Mouse (Mus musculus) naive thymus-derived CD4-positive, alpha-beta T cell, adult 2 months (primary cell): ENCODE results near the gene Ces3a.
"Not testable (repeated sequence)": the region's sequence is repeated elsewhere in the genome, so short reads cannot be mapped to it uniquely, and the experiment has no call there.

Experiments used
- DNase-seq: peaks from one replicate; pipeline ENCODE4 v3.0.0-alpha.2; 2011; ENCODE audit warnings: low read depth

Ces3a gene

GRCm38 (mm10) chr8:105102101-105102785 lies 53.8 kb downstream of the Ces3a start:
- not testable (repeated sequence) for DNase-seq

- not testable (repeated sequence) for DNase-seq
Measured at GRCm38 (mm10) chr8:105103701-105104100, 55.3 kb downstream of the Ces3a start.

DNA sequence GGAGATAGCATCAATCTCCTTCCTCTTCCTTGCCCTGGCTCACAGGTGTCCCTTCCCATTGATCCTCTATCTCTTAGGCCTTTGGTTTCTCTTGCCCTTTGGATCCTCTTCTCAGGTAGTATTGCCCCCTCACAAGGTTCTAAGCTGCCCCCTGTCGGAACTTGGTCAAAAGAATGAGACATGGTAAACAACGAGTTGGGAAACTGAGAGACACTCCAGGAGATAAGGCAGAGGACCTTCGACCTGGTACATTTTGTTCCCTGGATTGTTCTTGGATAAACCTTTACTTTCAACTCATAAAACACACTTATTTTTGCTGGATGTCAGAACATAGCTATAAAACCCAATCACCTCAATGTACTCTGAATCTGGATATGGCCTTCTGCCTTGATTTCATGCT lies 55.8 kb downstream of the Ces3a start:
- no peak for DNase-seq
